Mouse (Mus musculus) limb, embryonic 13.5 days (tissue): ENCODE data around the gene Vwf. TPM values are rescaled to one million over a fixed set of nuclear protein-coding genes. Genes with fewer than 3 reads are reported as not detected.

ENCODE experiments used
- ATAC-seq: fragments of 200-750 bp; cut with Nextera tagmentation; 2 replicates; pipeline ENCODE4 v1.8.0; 2017; ENCODE audit warnings: low read depth, moderate number of reproducible peaks, moderate TSS enrichment; ENCODE audit not compliant: low FRiP score
- H3K27ac ChIP-seq: fragments of 300-500 bp; sonication (generic); 2 replicates; pipeline ENCODE4 v1.5.1; 2015; ENCODE audit warnings: inconsistent platforms, mild to moderate bottlenecking, moderate library complexity
- H3K27me3 ChIP-seq: fragments of 300-500 bp; sonication (generic); 2 replicates; pipeline ENCODE4 v1.6.1; 2015; ENCODE audit warnings: mild to moderate bottlenecking, inconsistent platforms
- H3K36me3 ChIP-seq: fragments of 300-500 bp; sonication (generic); 2 replicates; pipeline ENCODE4 v1.6.1; 2015; ENCODE audit warnings: inconsistent platforms, mild to moderate bottlenecking, moderate library complexity
- H3K4me1 ChIP-seq: fragments of 300-500 bp; sonication (generic); 2 replicates; pipeline ENCODE4 v1.6.1; 2015; ENCODE audit warnings: inconsistent platforms
- H3K4me2 ChIP-seq: fragments of 300-500 bp; sonication (generic); replicated peaks from 2 replicates; pipeline ENCODE4 v1.6.1; 2015; ENCODE audit warnings: inconsistent platforms, mild to moderate bottlenecking, moderate library complexity
- H3K4me3 ChIP-seq: fragments of 300-500 bp; sonication (generic); 2 replicates; pipeline ENCODE4 v1.5.1; 2015; ENCODE audit warnings: moderate library complexity, mild to moderate bottlenecking, inconsistent platforms
- H3K9ac ChIP-seq: fragments of 300-500 bp; sonication (generic); 2 replicates; pipeline ENCODE4 v1.6.1; 2015; ENCODE audit warnings: mild to moderate bottlenecking, inconsistent platforms
- H3K9me3 ChIP-seq: fragments of 300-500 bp; sonication (generic); 2 replicates; pipeline ENCODE4 v1.6.1; 2016; ENCODE audit warnings: inconsistent platforms
- WGBS: fragments of 180-500 bp; shearing (Covaris S2); methylation state at CpG from one replicate; pipeline ENCODE4 v1.1.7; 2015; 5-methylcytosine and 5-hydroxymethylcytosine counted together
- polyA plus RNA-seq: library from polyadenylated mRNA; unstranded; fragments of >200 nt; fragmentation: Nextera tagmentation; extraction: Ambion mirVana; gene quantifications from 2 replicates; pipeline ENCODE4 v1.2.1, GENCODE M21; 2015

The Vwf gene
- polyA plus RNA-seq, 1 experiment from 2014 or later = 6.9 TPM

- Histone ChIP-seq H3K9me3 (no peaks in the 10 kb centered on the region), H3K4me1 (peaks cover 17% of the 10 kb centered on the region; the same call in 1 of the 2 replicates), H3K36me3 (no peaks in the 10 kb centered on the region), H3K27ac (no peak overlapping the region; the same call in 1 of the 2 replicates), H3K9ac (no peak overlapping the region), H3K27me3 (peaks cover 11% of the 10 kb centered on the region), H3K4me3 (no peak overlapping the region), H3K4me2 (peak overlapping the region; percentile 45; the same call in 1 of the 2 replicates)
- WGBS = 79% methylated on average over 26 of the region's 26 CpGs
- ATAC-seq = no peak
Measured at GRCm38 (mm10) chr6:125603678-125604462, 57.3 kb downstream of the Vwf start.

GRCm38 (mm10) chr6:125604463-125605191, 58.1 kb downstream of the Vwf start:
- Histone ChIP-seq H3K27me3 (peaks cover 11% of the 10 kb centered on the region), H3K4me1 (peaks cover 17% of the 10 kb centered on the region; the same call in 1 of the 2 replicates), H3K27ac (no peak overlapping the region), H3K4me3 (no peak overlapping the region), H3K9me3 (no peaks in the 10 kb centered on the region), H3K9ac (no peak overlapping the region), H3K36me3 (no peaks in the 10 kb centered on the region), H3K4me2 (0 out of 2 replicates have a peak overlapping the region, but pooled peaks have one; percentile 7)
- 24% methylated on average over 9 of the region's 9 CpGs for WGBS
- ATAC-seq = peak; percentile 55; the same call in 1 of the 2 replicates

GRCm38 (mm10) chr6:125609025-125609424, 62.5 kb downstream of the Vwf start:
- ATAC-seq = no peak
- H3K9ac ChIP-seq = no peak overlapping the region
- 66% methylated on average over 6 of the region's 6 CpGs for WGBS

GRCm38 (mm10) chr6:125617855-125618254, 71.3 kb downstream of the Vwf start:
- no peak for ATAC-seq
- Histone ChIP-seq H3K27me3 (no peaks in the 10 kb centered on the region), H3K4me3 (no peak overlapping the region), H3K9me3 (no peaks in the 10 kb centered on the region), H3K36me3 (no peaks in the 10 kb centered on the region), H3K9ac (no peak overlapping the region), H3K4me1 (no peaks in the 10 kb centered on the region), H3K4me2 (no peak overlapping the region), H3K27ac (no peak overlapping the region)
- WGBS = 100% methylated on average over 1 of the region's 1 CpGs

More at GRCm38 (mm10) chr6:125609025-125609424, 62.5 kb downstream of the Vwf start:
- H3K27me3 ChIP-seq = peaks cover 3% of the 10 kb centered on the region; the same call in 1 of the 2 replicates
- H3K4me1 ChIP-seq = peaks cover 5% of the 10 kb centered on the region; the same call in 1 of the 2 replicates
- no peaks in the 10 kb centered on the region for H3K36me3 ChIP-seq
- H3K27ac ChIP-seq = no peak overlapping the region
- no peaks in the 10 kb centered on the region for H3K9me3 ChIP-seq
- H3K4me3 ChIP-seq = no peak overlapping the region
- no peak overlapping the region for H3K4me2 ChIP-seq

- Histone ChIP-seq H3K27ac (no peak overlapping the region), H3K9me3 (no peaks in the 10 kb centered on the region), H3K4me1 (no peaks in the 10 kb centered on the region), H3K9ac (no peak overlapping the region), H3K4me3 (no peak overlapping the region), H3K4me2 (no peak overlapping the region), H3K36me3 (no peaks in the 10 kb centered on the region), H3K27me3 (peaks cover 5% of the 10 kb centered on the region; the same call in 1 of the 2 replicates)
- ATAC-seq = 0 out of 2 replicates have a peak, but pooled peaks have one; percentile 48
- WGBS = 43% methylated on average over 6 of the region's 6 CpGs
Measured at GRCm38 (mm10) chr6:125620764-125621163, 74.2 kb downstream of the Vwf start.

GRCm38 (mm10) chr6:125622434-125622833, 75.9 kb downstream of the Vwf start:
- Histone ChIP-seq H3K9ac (no peak overlapping the region), H3K36me3 (no peaks in the 10 kb centered on the region), H3K4me3 (no peak overlapping the region), H3K27ac (no peak overlapping the region), H3K9me3 (no peaks in the 10 kb centered on the region), H3K4me1 (no peaks in the 10 kb centered on the region), H3K4me2 (no peak overlapping the region), H3K27me3 (peaks cover 5% of the 10 kb centered on the region; the same call in 1 of the 2 replicates)
- WGBS = 69% methylated on average over 2 of the region's 2 CpGs
- ATAC-seq = no peak

GRCm38 (mm10) chr6:125640486-125640885, 93.9 kb downstream of the Vwf start:
- H3K9ac ChIP-seq = no peak overlapping the region
- H3K27ac ChIP-seq = no peak overlapping the region
- H3K36me3 ChIP-seq = no peaks in the 10 kb centered on the region
- 40% methylated on average over 4 of the region's 4 CpGs for WGBS
- no peaks in the 10 kb centered on the region for H3K4me1 ChIP-seq
- H3K27me3 ChIP-seq = peaks cover 9% of the 10 kb centered on the region; the same call in 1 of the 2 replicates
- H3K4me3 ChIP-seq = no peak overlapping the region
- no peak for ATAC-seq
- no peak overlapping the region for H3K4me2 ChIP-seq
- H3K9me3 ChIP-seq = no peaks in the 10 kb centered on the region

GRCm38 (mm10) chr6:125641146-125641545, 94.6 kb downstream of the Vwf start:
- Histone ChIP-seq H3K4me2 (no peak overlapping the region), H3K4me1 (no peaks in the 10 kb centered on the region), H3K27ac (no peak overlapping the region), H3K4me3 (no peak overlapping the region), H3K9ac (no peak overlapping the region), H3K36me3 (no peaks in the 10 kb centered on the region), H3K27me3 (peaks cover 9% of the 10 kb centered on the region; the same call in 1 of the 2 replicates), H3K9me3 (no peaks in the 10 kb centered on the region)
- 75% methylated on average over 8 of the region's 8 CpGs for WGBS
- no peak for ATAC-seq

GRCm38 (mm10) chr6:125648964-125649363, 102.4 kb downstream of the Vwf start:
- 83% methylated on average over 12 of the region's 12 CpGs for WGBS
- Histone ChIP-seq H3K36me3 (no peaks in the 10 kb centered on the region), H3K4me3 (no peak overlapping the region), H3K27me3 (no peaks in the 10 kb centered on the region), H3K9ac (no peak overlapping the region), H3K27ac (no peak overlapping the region), H3K9me3 (no peaks in the 10 kb centered on the region), H3K4me1 (no peaks in the 10 kb centered on the region), H3K4me2 (no peak overlapping the region)
- no peak for ATAC-seq

- Histone ChIP-seq H3K9ac (no peak overlapping the region), H3K36me3 (no peaks in the 10 kb centered on the region), H3K9me3 (no peaks in the 10 kb centered on the region), H3K4me2 (no peak overlapping the region), H3K4me1 (peaks cover 8% of the 10 kb centered on the region; the same call in 1 of the 2 replicates), H3K4me3 (no peak overlapping the region), H3K27me3 (no peaks in the 10 kb centered on the region), H3K27ac (no peak overlapping the region)
- no peak for ATAC-seq
- WGBS = 87% methylated on average over 3 of the region's 3 CpGs
Measured at GRCm38 (mm10) chr6:125651335-125651734, 104.8 kb downstream of the Vwf start.

- 67% methylated on average over 1 of the region's 1 CpGs for WGBS
- H3K9me3 ChIP-seq = no peaks in the 10 kb centered on the region
Measured at GRCm38 (mm10) chr6:125653416-125653815, 106.8 kb downstream of the Vwf start.

GRCm38 (mm10) chr6:125656921-125657320, 110.3 kb downstream of the Vwf start:
- H3K4me2 ChIP-seq = no peak overlapping the region
- no peak overlapping the region for H3K9ac ChIP-seq
- peaks cover 20% of the 10 kb centered on the region for H3K4me1 ChIP-seq
- H3K9me3 ChIP-seq = no peaks in the 10 kb centered on the region
- H3K36me3 ChIP-seq = no peaks in the 10 kb centered on the region
- WGBS = 84% methylated on average over 13 of the region's 13 CpGs
- no peak for ATAC-seq
- H3K27ac ChIP-seq = no peak overlapping the region
- H3K27me3 ChIP-seq = no peaks in the 10 kb centered on the region
- H3K4me3 ChIP-seq = no peak overlapping the region

More at GRCm38 (mm10) chr6:125653416-125653815, 106.8 kb downstream of the Vwf start:
- H3K4me3 ChIP-seq = no peak overlapping the region
- no peaks in the 10 kb centered on the region for H3K36me3 ChIP-seq
- ATAC-seq = no peak
- no peak overlapping the region for H3K27ac ChIP-seq
- no peak overlapping the region for H3K4me2 ChIP-seq
- peaks cover 8% of the 10 kb centered on the region; the same call in 1 of the 2 replicates for H3K4me1 ChIP-seq
- no peaks in the 10 kb centered on the region for H3K27me3 ChIP-seq
- no peak overlapping the region for H3K9ac ChIP-seq
